Mouse (Mus musculus) stomach, embryonic 14.5 days (tissue): ENCODE measurements around the gene Mcrip1. TPM values are rescaled to one million over a fixed set of nuclear protein-coding genes. Genes with fewer than 3 reads are reported as not detected.
"Not testable (repeated sequence)": the region's sequence is repeated elsewhere in the genome, so short reads cannot be mapped to it uniquely, and the experiment has no call there.

Source experiments
- ATAC-seq: fragments of 200-750 bp; cut with Nextera tagmentation; 2 replicates; pipeline ENCODE4 v1.8.0; 2017; ENCODE audit warnings: low read depth, moderate TSS enrichment; ENCODE audit not compliant: insufficient number of reproducible peaks, insufficient read depth, low FRiP score
- H3K27ac ChIP-seq: fragments of 300-500 bp; sonication (generic); 2 replicates; pipeline ENCODE4 v1.5.1; 2014; ENCODE audit warnings: mild to moderate bottlenecking, low read length, moderate library complexity, mixed read lengths
- H3K27me3 ChIP-seq: fragments of 300-500 bp; sonication (generic); 2 replicates; pipeline ENCODE4 v1.6.1; 2014; ENCODE audit warnings: low read length, control low read depth, mixed read lengths; ENCODE audit not compliant: control insufficient read depth, insufficient read depth
- H3K36me3 ChIP-seq: fragments of 300-500 bp; sonication (generic); 2 replicates; pipeline ENCODE4 v1.6.1; 2014; ENCODE audit warnings: mild to moderate bottlenecking, control low read depth, low read length, moderate library complexity, mixed read lengths; ENCODE audit not compliant: control insufficient read depth, insufficient read depth
- H3K4me1 ChIP-seq: fragments of 300-500 bp; sonication (generic); 2 replicates; pipeline ENCODE4 v1.6.1; 2014; ENCODE audit warnings: low read length, control low read depth, mixed read lengths; ENCODE audit not compliant: control insufficient read depth, insufficient read depth
- H3K4me2 ChIP-seq: fragments of 300-500 bp; sonication (generic); replicated peaks from 2 replicates; pipeline ENCODE4 v1.6.1; 2014; ENCODE audit warnings: low read depth, low read length, control low read depth
- H3K4me3 ChIP-seq: fragments of 300-500 bp; sonication (generic); 2 replicates; pipeline ENCODE4 v1.5.1; 2014; ENCODE audit warnings: low read depth, low read length, control low read depth
- H3K9ac ChIP-seq: fragments of 300-500 bp; sonication (generic); replicated peaks from 2 replicates; pipeline ENCODE4 v1.6.1; 2014; ENCODE audit warnings: low read depth, mild to moderate bottlenecking, control low read depth, low read length, moderate library complexity, mixed read lengths
- H3K9me3 ChIP-seq: fragments of 300-500 bp; sonication (generic); 2 replicates; pipeline ENCODE4 v1.6.1; 2016; ENCODE audit warnings: low read depth, low read length, control low read depth; ENCODE audit not compliant: control insufficient read depth
- WGBS: fragments of 180-500 bp; shearing (Covaris S2); extraction: QIAGEN DNeasy Blood & Tissue Kit; methylation state at CpG from one replicate; pipeline ENCODE4 v1.1.7; 2014; 5-methylcytosine and 5-hydroxymethylcytosine counted together
- polyA plus RNA-seq: library from polyadenylated mRNA; unstranded; fragments of >200 nt; fragmentation: Nextera tagmentation; extraction: Ambion mirVana; gene quantifications from 2 replicates; pipeline ENCODE4 v1.2.1, GENCODE M21; 2014

Gene Mcrip1
- 229 and 239 TPM in 2 replicates for polyA plus RNA-seq

DNA sequence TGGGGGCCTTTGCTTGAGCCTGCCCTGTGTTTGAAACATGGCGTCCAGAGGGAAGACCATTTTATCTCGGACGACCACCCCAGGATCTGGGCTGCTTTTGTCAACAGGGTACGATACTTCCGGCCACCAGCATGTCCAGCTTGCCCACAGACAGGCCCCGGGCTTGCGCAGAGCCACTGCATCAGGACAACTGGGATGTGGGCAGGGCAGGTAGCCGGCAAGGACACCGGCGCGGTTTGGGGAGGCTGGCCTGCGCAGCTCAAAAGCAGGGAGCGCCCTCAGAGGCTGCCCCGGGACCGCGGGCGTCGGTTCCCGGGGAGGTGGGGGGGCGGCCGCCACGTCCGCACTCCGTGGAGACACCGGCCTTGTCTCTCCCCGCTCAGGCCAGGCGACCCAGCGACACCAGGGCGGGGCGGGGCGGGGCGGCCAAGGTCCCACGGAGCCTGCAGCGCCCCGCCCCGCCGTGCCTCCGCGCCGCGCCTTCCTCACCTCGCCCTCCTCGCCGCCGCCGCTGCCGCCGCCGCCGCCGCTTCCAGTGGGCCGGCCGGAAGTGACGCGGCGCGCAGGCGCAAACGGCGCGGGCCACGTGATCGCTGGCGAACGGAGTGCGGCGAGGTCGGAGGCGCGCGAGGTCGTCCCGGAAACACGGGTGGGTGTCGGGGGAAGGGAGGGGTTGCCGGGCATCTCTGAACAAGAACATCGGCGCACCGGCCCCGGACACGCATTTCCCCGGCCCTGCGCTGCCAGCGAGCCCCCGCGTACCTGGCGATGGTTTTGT, at the start of gene Mcrip1:
Gene Mcrip1, minus strand, starts transcription at position 560 of the 778 bp plus-strand sequence.
- ATAC-seq = peak; percentile 84
- H3K4me2 ChIP-seq = peak within 1 kb of the TSS; percentile 95
- WGBS = under 1% methylated on average over 73 of the region's 87 CpGs
- no peaks in the 10 kb centered on the region for H3K27me3 ChIP-seq
- H3K9ac ChIP-seq = peak within 1 kb of the TSS; percentile 99
- H3K4me3 ChIP-seq = peak within 1 kb of the TSS; percentile 96
- H3K4me1 ChIP-seq = peaks cover 22% of the 10 kb centered on the region
- peak within 1 kb of the TSS; percentile 97 for H3K27ac ChIP-seq
- peaks cover 8% of the 10 kb centered on the region; the same call in 1 of the 2 replicates for H3K36me3 ChIP-seq
- no peaks in the 10 kb centered on the region for H3K9me3 ChIP-seq

- WGBS = 46% methylated on average over 17 of the region's 17 CpGs
- Histone ChIP-seq H3K4me1 (peaks cover 18% of the 10 kb centered on the region; the same call in 1 of the 2 replicates), H3K36me3 (peaks cover 46% of the 10 kb centered on the region), H3K9me3 (no peaks in the 10 kb centered on the region), H3K4me3 (peak overlapping the region; percentile 99), H3K9ac (peak overlapping the region; percentile 100), H3K27me3 (no peaks in the 10 kb centered on the region), H3K27ac (peak overlapping the region; percentile 85), H3K4me2 (peak overlapping the region; percentile 77)
- no peak for ATAC-seq
Measured at GRCm38 (mm10) chr11:120598990-120599549, 49.5 kb upstream of the Mcrip1 start.

DNA sequence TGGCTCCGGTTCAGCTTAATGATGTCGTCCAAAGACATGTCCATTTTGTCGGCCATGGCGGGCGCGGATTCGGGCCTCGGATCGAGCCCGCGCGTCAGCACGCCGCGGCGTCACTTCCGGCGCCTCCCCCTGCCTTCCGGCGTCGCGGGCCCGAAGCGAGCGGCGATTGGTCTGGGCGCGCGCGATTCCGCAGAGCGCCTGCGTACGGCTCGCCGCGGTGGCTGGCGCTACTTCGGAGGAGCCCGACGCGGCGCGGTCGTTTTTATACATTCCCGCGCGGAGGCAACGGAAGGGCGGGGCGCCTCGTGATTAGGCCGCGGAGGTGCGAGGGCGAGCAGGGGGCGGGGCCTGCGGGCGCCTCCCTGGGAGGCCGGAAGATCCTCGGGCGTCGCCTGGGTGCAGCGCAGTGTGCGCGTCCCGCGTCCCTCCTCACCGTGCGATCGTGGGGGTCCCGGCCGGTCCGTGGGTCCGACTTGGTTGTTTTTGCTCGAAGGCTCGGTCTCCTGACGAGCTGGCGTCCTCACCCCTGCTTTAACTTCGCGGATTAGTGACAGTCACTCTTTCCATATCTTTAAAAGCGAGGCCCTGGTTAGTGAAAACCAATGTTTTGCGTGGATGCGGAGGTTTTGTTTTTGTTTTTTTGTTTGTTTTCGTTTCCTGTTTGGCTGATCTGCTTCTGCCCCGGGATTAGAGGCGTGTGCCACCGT, 48.9 kb upstream of the Mcrip1 start, which contains the start of the genes Alyref and Anapc11:
Gene Alyref, minus strand, starts transcription at position 83 of the 707 bp plus-strand sequence.
Gene Anapc11, plus strand, starts transcription at position 139 of the 707 bp plus-strand sequence.
- under 1% methylated on average over 88 of the region's 88 CpGs for WGBS
- no peaks in the 10 kb centered on the region for H3K9me3 ChIP-seq
- H3K27ac ChIP-seq = peak within 1 kb of the TSS; percentile 85
- H3K27me3 ChIP-seq = no peaks in the 10 kb centered on the region
- H3K9ac ChIP-seq = peak within 1 kb of the TSS; percentile 100
- peak within 1 kb of the TSS; percentile 98 for H3K4me2 ChIP-seq
- peak; percentile 97 for ATAC-seq
- peaks cover 48% of the 10 kb centered on the region for H3K36me3 ChIP-seq
- peaks cover 18% of the 10 kb centered on the region; the same call in 1 of the 2 replicates for H3K4me1 ChIP-seq
- H3K4me3 ChIP-seq = peak within 1 kb of the TSS; percentile 99

DNA sequence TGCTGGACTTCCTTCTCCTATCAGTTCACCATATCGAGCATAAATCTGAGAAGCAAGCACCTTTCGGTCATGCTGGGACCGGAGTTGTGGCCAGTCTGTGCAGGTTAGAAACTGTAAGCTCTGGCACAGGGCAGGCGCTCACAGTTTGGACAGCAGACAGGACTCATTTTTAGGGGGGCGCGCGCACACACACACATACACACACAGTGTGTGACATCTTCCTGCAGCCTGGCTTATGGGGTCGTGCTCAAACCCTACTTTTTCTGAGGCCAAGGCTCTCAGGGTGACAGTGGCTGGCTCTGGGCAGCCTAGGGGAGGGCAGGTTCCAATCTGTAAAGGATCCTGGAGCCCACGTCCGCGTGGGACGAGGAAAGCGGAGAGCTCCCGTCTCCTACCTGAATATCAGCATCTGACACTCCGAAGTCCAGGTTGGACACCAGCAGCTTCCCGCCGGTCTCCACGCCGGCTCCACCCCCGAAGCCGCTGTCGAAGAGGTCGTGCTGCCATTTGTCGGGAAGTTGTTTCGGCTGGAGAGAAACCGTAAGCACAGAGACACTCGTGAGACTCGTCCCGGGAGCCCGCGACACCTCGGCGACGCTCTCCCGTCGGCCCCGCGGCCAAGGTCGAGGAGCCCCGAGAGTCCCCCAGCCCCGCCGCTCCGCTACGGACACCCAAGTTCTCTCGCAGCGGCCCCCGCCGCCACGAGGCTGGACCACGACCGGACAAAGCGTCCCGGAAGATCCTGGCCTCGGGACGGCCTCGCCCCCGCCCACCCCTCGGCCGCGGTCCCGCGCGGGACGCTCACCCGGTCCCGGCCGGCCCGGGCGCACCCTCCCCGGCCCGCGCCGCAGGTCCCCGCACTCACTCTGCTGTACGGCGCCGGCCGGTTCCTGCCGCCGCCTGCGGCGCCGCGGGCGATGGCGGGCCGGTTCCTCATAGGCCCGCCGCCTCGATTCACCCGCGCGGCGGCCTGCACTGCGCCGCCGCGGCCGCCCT, 48.0 kb upstream of the Mcrip1 start:
- peak; percentile 46 for ATAC-seq
- Histone ChIP-seq H3K4me3 (peak overlapping the region; percentile 99), H3K36me3 (peaks cover 51% of the 10 kb centered on the region), H3K9me3 (no peaks in the 10 kb centered on the region), H3K27ac (peak overlapping the region; percentile 80), H3K4me1 (peaks cover 18% of the 10 kb centered on the region; the same call in 1 of the 2 replicates), H3K4me2 (peak overlapping the region; percentile 98), H3K9ac (peak overlapping the region; percentile 100), H3K27me3 (no peaks in the 10 kb centered on the region)
- 3% methylated on average over 92 of the region's 99 CpGs for WGBS

- 95% methylated on average over 6 of the region's 6 CpGs for WGBS
- Histone ChIP-seq H3K36me3 (peaks cover 82% of the 10 kb centered on the region), H3K4me3 (no peak overlapping the region), H3K9ac (no peak overlapping the region), H3K4me2 (no peak overlapping the region), H3K4me1 (no peaks in the 10 kb centered on the region), H3K27ac (no peak overlapping the region), H3K27me3 (no peaks in the 10 kb centered on the region), H3K9me3 (0 out of 2 replicates have a peak, but pooled peaks cover 3% of the 10 kb centered on the region)
- no peak for ATAC-seq
Measured at GRCm38 (mm10) chr11:120588531-120588930, 39.0 kb upstream of the Mcrip1 start.

GRCm38 (mm10) chr11:120583937-120584336, 34.4 kb upstream of the Mcrip1 start:
- 88% methylated on average over 1 of the region's 1 CpGs for WGBS
- 0 out of 2 replicates have a peak, but pooled peaks cover 3% of the 10 kb centered on the region for H3K9me3 ChIP-seq
- no peak overlapping the region for H3K4me3 ChIP-seq
- H3K36me3 ChIP-seq = peaks cover 50% of the 10 kb centered on the region
- no peak for ATAC-seq
- no peak overlapping the region for H3K27ac ChIP-seq
- H3K9ac ChIP-seq = no peak overlapping the region
- H3K4me1 ChIP-seq = peaks cover 16% of the 10 kb centered on the region
- no peaks in the 10 kb centered on the region for H3K27me3 ChIP-seq
- no peak overlapping the region for H3K4me2 ChIP-seq

DNA sequence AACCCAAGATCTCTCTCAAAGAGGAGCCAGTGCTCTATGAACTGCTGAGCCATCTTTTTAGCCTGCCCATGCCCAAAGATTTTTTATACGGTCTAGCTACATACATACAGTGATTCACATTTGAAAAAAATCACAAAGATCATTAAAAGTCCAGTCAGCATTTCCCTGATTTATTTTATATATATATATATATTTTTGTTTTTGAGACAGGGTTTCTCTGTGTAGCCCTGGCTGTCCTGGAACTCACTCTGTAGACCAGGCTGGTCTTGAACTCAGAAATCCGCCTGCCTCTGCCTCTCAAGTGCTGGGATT, 33.4 kb upstream of the Mcrip1 start:
- WGBS = 89% methylated on average over 2 of the region's 2 CpGs

More for the DNA sequence above, 33.4 kb upstream of the Mcrip1 start:
- Histone ChIP-seq H3K36me3 (peaks cover 54% of the 10 kb centered on the region), H3K4me1 (peaks cover 18% of the 10 kb centered on the region)
- not testable (repeated sequence) for ATAC-seq, H3K9ac ChIP-seq, H3K4me3 ChIP-seq, H3K27ac ChIP-seq, H3K27me3 ChIP-seq, H3K9me3 ChIP-seq, H3K4me2 ChIP-seq
